Mouse (Mus musculus): Measurements from ENCODE around the gene Jmjd1c.

DNA sequence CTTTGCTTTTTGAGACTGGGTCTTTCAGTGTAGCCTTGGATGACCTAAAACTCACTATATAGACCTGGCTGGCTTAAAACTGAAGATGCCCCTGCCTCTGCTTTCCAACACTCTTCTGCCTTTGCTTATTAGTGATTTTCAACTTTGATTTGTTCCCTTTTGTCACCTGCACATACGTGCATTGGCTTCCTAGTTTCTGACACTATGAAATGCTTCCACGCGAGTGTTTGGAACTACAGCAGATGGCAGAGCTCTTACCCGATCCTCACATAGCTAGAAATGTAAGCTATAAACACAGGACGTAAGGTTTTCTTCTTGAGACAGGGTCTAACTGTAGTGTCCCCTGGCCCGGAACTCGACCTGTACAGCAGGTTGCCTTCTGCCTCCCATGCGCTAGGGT is 84.1 kb downstream of the Jmjd1c start:
- TF ChIP-seq EP300 (optimal IDR thresholded peaks at IDR 0.05) = no peak
- TF ChIP-seq CTCF (IDR thresholded peaks at IDR 0.05; ENCODE audit: low read depth) = no peak
